Mouse (Mus musculus) Patski (cell line): ENCODE data around the gene Enpp4. TPM values are rescaled to one million over a fixed set of nuclear protein-coding genes. Genes with fewer than 3 reads are reported as not detected.

Source experiments
- ATAC-seq: fragments of 100-300 bp; one replicate; pipeline ENCODE4 v1.8.0; 2021
- CTCF ChIA-PET: fragments of 350-600 bp; sonication (Branson Sonifier 250); formaldehyde crosslinking; loops from one replicate; lab custom pipeline; 2022; ENCODE audit warnings: inconsistent platforms; lab: Charles Lee
- POLR2A ChIA-PET: fragments of 350-600 bp; sonication (Branson Sonifier 250); formaldehyde crosslinking; loops from one replicate; lab custom pipeline; 2022; ENCODE audit warnings: antibody characterized with exemption, inconsistent platforms; lab: Charles Lee
- DNase-seq: peaks from one replicate; pipeline ENCODE4 v3.0.0-alpha.2; 2011; ENCODE audit warnings: low read depth, low spot score
- H3K27me3 ChIP-seq: fragments of 371-371 bp; one replicate; pipeline ENCODE4 v1.5.1; 2021
- CTCF ChIP-seq: fragments of 100-300 bp; IDR thresholded peaks from one replicate; pipeline ENCODE4 v1.5.1; 2021
- in situ Hi-C: fragments of 300-500 bp; cut with MboI; formaldehyde crosslinking; loops from 3 replicates; pipeline ENCODE4 v1.11.1; 2018; ENCODE audit warnings: low pct_unique_long_range_greater_than_20kb, mixed read lengths
- polyA plus RNA-seq: library from polyadenylated mRNA; unstranded; gene quantifications from one replicate; pipeline ENCODE4 v1.2.3, GENCODE M21; 2021

Gene Enpp4
- polyA plus RNA-seq, 1 experiment from 2014 or later = 18.2 TPM

DNA sequence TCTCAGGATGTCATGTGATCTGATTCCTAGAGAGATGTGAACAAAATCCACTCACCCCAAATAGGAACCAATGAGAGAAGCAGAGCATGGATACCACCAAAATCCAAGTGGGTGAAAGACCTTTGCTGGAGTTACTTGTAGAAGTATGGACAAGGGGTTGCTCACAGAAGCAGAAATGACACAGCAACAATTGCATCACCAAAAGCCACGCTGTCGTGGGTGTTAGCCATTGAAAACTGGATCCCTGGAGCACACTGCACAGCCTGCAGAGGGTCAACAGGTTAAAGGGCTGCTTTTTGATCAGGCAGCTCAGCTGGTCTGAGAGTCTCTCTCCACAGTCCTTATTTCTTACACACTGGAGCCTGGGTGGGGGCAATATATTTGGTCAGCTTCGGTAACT is 30.0 kb downstream of the Enpp4 start:
- no peak for TF ChIP-seq CTCF
- POLR2A ChIA-PET = no interaction called here
- H3K27me3 ChIP-seq = no peaks in the 10 kb centered on the region
- ATAC-seq = no peak
- DNase-seq = no peak
- CTCF ChIA-PET = interaction anchor here (1.0 kb wide), 2 partner anchors 43 to 58 kb away, joined by 4 read pairs; no protein-coding TSS in a partner anchor
- in situ Hi-C loops = loop anchor here (5.0 to 10.0 kb wide), 2 partner anchors 49 to 182 kb away; no protein-coding TSS in a partner anchor

DNA sequence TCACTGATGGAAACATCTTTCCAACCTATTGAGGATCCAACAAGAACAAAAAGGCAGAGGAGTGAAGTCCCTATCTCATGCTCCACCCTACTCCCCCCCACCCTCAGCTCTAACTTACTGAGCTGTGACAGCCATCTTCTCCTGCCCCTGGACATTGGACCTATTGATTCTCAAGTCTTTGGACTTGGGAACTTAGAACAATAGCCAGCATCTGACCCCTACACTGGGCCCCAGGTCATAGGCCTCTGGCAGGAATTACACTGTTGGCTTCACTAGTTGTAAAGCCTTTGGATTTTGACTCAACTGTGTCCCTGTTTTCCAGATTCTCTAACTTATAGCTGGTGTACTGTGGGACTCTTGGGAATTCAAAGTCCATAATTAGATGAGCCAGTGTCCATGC is 33.9 kb downstream of the Enpp4 start:
- ChIA-PET CTCF (no interaction called here), POLR2A (no interaction called here)
- no peaks in the 10 kb centered on the region for H3K27me3 ChIP-seq
- no peak for TF ChIP-seq CTCF
- ATAC-seq = no peak
- in situ Hi-C loops = loop anchor here (10.0 kb wide), 1 partner anchor 53 kb away; no protein-coding TSS in a partner anchor
- DNase-seq = no peak

DNA sequence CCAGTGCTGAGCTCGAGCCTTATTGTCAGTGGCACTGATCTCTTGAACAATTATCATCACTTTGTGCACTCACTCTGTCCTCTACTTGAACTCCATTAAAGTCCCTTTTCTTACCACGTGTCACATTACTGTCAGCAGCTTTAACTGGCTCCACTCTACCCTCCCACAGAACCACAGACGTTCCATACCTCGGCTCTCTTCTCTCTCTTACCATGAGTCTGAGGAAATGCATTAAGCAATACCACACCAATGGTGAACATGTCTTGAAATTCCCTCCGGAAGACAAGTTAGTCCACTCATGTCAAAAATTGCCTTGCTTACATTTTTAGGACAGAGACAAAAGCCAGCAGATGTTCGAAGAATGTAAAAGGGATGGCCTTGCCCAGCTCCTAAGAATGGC is 36.7 kb downstream of the Enpp4 start:
- DNase-seq = no peak
- ATAC-seq = no peak
- H3K27me3 ChIP-seq = no peaks in the 10 kb centered on the region
- CTCF ChIA-PET = interaction anchor here (1.2 kb wide), 1 partner anchor 23 kb away, joined by 3 read pairs; no protein-coding TSS in a partner anchor
- in situ Hi-C loops = no loop called here
- POLR2A ChIA-PET = interaction anchor here (0.5 kb wide), 1 partner anchor 267 kb away, joined by 3 read pairs; no protein-coding TSS in a partner anchor
- no peak for TF ChIP-seq CTCF

DNA sequence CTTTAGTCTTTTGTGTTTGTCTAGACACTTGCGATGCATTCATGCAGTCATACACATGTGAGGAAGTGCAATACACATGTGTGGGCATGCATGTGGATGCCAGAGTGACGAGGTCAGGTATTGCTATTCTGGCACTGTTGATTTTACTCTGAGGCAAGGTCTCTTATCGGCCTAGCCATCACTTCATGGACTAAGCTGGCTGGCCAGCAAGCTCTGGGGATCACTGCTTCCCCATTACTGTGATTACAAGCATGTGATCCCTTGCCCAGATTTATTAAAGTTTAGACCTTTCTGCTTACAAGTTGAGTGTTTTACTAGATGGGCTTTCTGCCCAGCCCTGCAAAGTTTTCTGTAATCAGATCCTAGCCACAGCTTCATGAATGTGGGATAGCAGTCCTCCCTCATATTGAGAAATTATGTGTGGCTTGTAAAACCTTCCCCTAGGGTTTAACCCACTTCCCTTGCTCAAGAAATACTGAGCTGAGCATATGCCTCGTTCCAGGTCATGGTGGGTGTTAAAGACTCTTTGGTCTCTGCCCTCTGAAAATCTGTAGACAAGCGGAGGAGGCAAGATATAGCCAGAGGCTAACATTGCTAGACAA is 44.2 kb downstream of the Enpp4 start:
- ChIA-PET POLR2A (no interaction called here), CTCF (no interaction called here)
- H3K27me3 ChIP-seq = no peaks in the 10 kb centered on the region
- in situ Hi-C loops = no loop called here
- no peak for TF ChIP-seq CTCF
- ATAC-seq (no peak), DNase-seq (no peak)

DNA sequence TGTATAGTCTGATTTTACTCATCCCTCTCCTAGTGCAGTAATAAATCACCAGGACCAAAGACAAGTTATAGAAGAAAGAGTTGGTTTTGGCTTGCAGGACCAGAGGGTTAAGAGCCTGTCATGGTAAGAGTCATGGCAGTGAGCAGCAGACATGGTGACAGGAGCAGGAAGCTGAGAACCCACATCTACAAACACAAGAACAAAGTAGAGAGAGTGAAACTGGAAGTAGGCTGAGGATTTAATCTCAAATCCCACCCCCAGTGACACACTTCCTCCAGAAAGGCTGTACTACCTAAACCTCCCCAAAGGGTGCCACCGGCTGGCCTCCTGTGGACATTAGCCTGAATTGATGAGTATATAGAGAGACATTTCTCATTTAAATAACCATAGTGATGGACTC is 44.8 kb downstream of the Enpp4 start:
- in situ Hi-C loops = no loop called here
- DNase-seq = no peak
- ChIA-PET CTCF (no interaction called here), POLR2A (no interaction called here)
- H3K27me3 ChIP-seq = no peaks in the 10 kb centered on the region
- ATAC-seq = no peak
- TF ChIP-seq CTCF = no peak

DNA sequence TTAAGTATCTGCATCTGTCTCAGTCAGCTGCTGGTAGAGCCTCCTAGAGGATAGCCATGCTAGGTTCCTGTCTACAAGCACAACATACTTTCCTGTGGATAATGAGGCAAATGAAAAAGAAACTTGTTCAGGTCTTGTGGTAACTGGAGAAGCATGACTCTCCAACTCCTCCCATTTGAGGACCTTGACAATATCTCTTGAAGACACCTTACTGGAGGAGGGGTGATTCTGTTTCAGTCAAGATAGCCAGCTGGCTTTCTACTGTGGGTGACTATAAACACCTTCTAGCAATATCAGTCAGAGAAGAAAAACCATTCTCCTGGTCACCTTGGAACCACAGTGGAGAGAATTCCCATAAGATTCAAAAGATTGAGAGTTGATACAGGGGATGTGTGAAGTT is 47.5 kb downstream of the Enpp4 start:
- H3K27me3 ChIP-seq = no peaks in the 10 kb centered on the region
- no peak for ATAC-seq
- in situ Hi-C loops = no loop called here
- ChIA-PET POLR2A (no interaction called here), CTCF (no interaction called here)
- no peak for TF ChIP-seq CTCF
- DNase-seq = no peak

DNA sequence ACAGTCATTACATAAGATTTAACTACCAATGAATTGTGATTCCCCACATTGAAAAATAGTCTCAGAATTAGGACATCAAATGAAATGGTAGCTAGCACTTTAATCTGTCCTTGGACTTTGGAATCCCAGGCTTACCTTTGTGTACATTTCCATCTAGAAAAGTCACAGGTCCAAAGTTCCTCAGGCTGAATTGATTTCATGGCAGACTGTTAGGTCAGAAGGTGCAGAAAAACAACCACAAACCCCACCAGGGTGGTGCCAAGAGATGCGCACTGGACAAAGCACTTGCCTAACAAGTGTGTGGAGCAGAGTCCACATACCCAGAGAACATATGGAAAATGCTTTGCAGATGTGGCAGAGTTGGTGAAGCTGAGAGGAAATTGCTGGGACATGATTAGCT is 48.5 kb downstream of the Enpp4 start:
- no peak for DNase-seq
- no peak for TF ChIP-seq CTCF
- no peaks in the 10 kb centered on the region for H3K27me3 ChIP-seq
- ATAC-seq = no peak
- in situ Hi-C loops = no loop called here
- ChIA-PET CTCF (no interaction called here), POLR2A (no interaction called here)

DNA sequence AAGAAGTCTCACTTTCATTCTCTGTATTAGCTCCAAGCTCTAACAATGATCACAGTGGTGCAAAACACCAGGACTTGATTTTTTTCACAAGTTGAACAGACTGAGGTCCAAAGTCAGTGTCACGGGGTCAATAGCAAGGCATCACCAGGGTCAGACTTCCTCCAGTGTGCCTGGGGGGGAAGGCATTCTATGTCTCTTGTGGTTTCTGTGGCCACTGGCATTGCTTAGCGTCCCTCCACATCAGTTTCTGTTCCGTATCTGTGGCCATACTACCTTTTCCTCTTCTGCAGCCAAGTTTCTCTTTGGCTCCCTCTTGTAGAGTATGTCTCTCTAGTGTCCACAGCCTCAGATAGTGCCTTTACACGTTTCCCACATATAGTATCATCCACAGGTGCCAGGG is 52.2 kb downstream of the Enpp4 start:
- no peak for TF ChIP-seq CTCF
- H3K27me3 ChIP-seq = no peaks in the 10 kb centered on the region
- in situ Hi-C loops = no loop called here
- ChIA-PET POLR2A (no interaction called here), CTCF (no interaction called here)
- ATAC-seq (no peak), DNase-seq (no peak)

Other genes with a start within 250 kb of the Enpp4 start
- gene Enpp5, start 27.0 kb downstream of the Enpp4 start, polyA plus RNA-seq = 131 TPM
- gene Clic5, start 82.8 kb upstream of the Enpp4 start, polyA plus RNA-seq = 0.22 TPM